Mouse (Mus musculus) lung, postnatal 0 days (tissue): Measurements from ENCODE around the gene Nab1. TPM values are rescaled to one million over a fixed set of nuclear protein-coding genes. Genes with fewer than 3 reads are reported as not detected.
"Not testable (repeated sequence)": the region's sequence is repeated elsewhere in the genome, so short reads cannot be mapped to it uniquely, and the experiment has no call there.

ENCODE experiments used
- ATAC-seq: fragments of 200-750 bp; cut with Nextera tagmentation; 2 replicates; pipeline ENCODE4 v1.8.0; 2017; ENCODE audit warnings: moderate library complexity
- DNase-seq: peaks from one replicate; pipeline ENCODE4 v3.0.0-alpha.2; 2016; ENCODE audit warnings: low spot score
- H3K27ac ChIP-seq: fragments of 300-500 bp; sonication (generic); 2 replicates; pipeline ENCODE4 v1.5.1; 2014; ENCODE audit warnings: antibody characterized with exemption, mild to moderate bottlenecking, low read length, mixed read lengths
- H3K27me3 ChIP-seq: fragments of 300-500 bp; sonication (generic); replicated peaks from 2 replicates; pipeline ENCODE4 v1.6.1; 2014; ENCODE audit warnings: low read length, mixed read lengths; ENCODE audit not compliant: insufficient read depth
- H3K36me3 ChIP-seq: fragments of 300-500 bp; sonication (generic); 2 replicates; pipeline ENCODE4 v1.6.1; 2014; ENCODE audit warnings: low read length, mixed read lengths; ENCODE audit not compliant: insufficient read depth
- H3K4me1 ChIP-seq: fragments of 300-500 bp; sonication (generic); 2 replicates; pipeline ENCODE4 v1.6.1; 2014; ENCODE audit warnings: antibody characterized with exemption, low read depth, low read length, mixed read lengths; ENCODE audit not compliant: insufficient read depth
- H3K4me2 ChIP-seq: fragments of 300-500 bp; sonication (generic); replicated peaks from 2 replicates; pipeline ENCODE4 v1.6.1; 2014; ENCODE audit warnings: low read depth, mild to moderate bottlenecking, low read length, moderate library complexity, mixed read lengths
- H3K4me3 ChIP-seq: fragments of 300-500 bp; sonication (generic); 2 replicates; pipeline ENCODE4 v1.5.1; 2014; ENCODE audit warnings: low read depth, low read length
- H3K9ac ChIP-seq: fragments of 300-500 bp; sonication (generic); replicated peaks from 2 replicates; pipeline ENCODE4 v1.6.1; 2014; ENCODE audit warnings: low read depth, mild to moderate bottlenecking
- H3K9me3 ChIP-seq: fragments of 300-500 bp; sonication (generic); 2 replicates; pipeline ENCODE4 v1.6.1; 2016; ENCODE audit warnings: low read length, mixed read lengths
- CTCF ChIP-seq: IDR thresholded peaks from 2 replicates; pipeline ENCODE4 v1.5.1; 2016; ENCODE audit warnings: antibody characterized with exemption, mild to moderate bottlenecking
- EP300 ChIP-seq: IDR thresholded peaks from 2 replicates; pipeline ENCODE4 v1.6.1; 2016; ENCODE audit warnings: antibody characterized with exemption, mild to moderate bottlenecking, control low read depth
- WGBS: fragments of 180-500 bp; shearing (Covaris S2); extraction: QIAGEN DNeasy Blood & Tissue Kit; methylation state at CpG from one replicate; pipeline ENCODE4 v1.1.7; 2014; 5-methylcytosine and 5-hydroxymethylcytosine counted together
- polyA plus RNA-seq: library from polyadenylated mRNA; unstranded; fragments of >200 nt; fragmentation: Nextera tagmentation; extraction: Ambion mirVana; gene quantifications from 2 replicates; pipeline ENCODE4 v1.2.1, GENCODE M21; 2015

Gene Nab1
- 16.8 and 22.7 TPM in 2 replicates for polyA plus RNA-seq

- Histone ChIP-seq H3K9me3 (no peaks in the 10 kb centered on the region), H3K9ac (peak within 1 kb of the TSS; percentile 84), H3K36me3 (no peaks in the 10 kb centered on the region), H3K27ac (peak within 1 kb of the TSS; percentile 96), H3K4me2 (peak within 1 kb of the TSS; percentile 78), H3K4me3 (peak within 1 kb of the TSS; percentile 95), H3K4me1 (no peaks in the 10 kb centered on the region; the same call in 1 of the 2 replicates), H3K27me3 (no peaks in the 10 kb centered on the region)
- DNase-seq (peak; percentile 86), ATAC-seq (peak; percentile 92)
- TF ChIP-seq CTCF (no peak), EP300 (no peak)
- 0% methylated on average over 4 of the region's 80 CpGs for WGBS
Observed at GRCm38 (mm10) chr1:52500314-52500981, at the start of gene Nab1. Gene Nab1 (minus strand): TSS chr1:52500679.

DNA sequence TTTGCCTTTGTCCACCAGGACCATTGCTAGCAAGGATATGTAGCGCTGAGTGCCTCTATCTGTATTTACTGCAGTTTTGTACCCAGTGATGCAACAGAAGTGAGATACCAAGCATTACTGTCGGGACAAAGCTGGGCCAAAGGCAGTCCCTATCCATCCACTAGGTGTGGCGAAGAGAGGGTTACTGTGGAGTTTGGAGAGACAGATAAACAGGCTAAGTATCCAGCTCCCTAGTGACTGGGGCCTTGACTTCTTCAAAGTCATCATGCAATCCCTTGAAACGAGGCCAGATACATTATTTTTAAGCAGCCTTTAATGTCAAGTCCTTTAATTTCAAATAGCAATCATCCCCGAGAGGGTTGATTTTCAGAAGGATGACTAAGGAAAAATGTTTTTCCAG lies 47.0 kb upstream of the Nab1 start:
- Histone ChIP-seq H3K9me3 (no peaks in the 10 kb centered on the region), H3K27me3 (no peaks in the 10 kb centered on the region), H3K4me2 (no peak overlapping the region), H3K36me3 (no peaks in the 10 kb centered on the region), H3K27ac (no peak overlapping the region), H3K9ac (no peak overlapping the region), H3K4me1 (no peaks in the 10 kb centered on the region), H3K4me3 (no peak overlapping the region)
- no peak for ATAC-seq
- no peak for DNase-seq
- 76% methylated on average over 5 of the region's 5 CpGs for WGBS
- no peak for TF ChIP-seq CTCF
- no peak for TF ChIP-seq EP300

DNA sequence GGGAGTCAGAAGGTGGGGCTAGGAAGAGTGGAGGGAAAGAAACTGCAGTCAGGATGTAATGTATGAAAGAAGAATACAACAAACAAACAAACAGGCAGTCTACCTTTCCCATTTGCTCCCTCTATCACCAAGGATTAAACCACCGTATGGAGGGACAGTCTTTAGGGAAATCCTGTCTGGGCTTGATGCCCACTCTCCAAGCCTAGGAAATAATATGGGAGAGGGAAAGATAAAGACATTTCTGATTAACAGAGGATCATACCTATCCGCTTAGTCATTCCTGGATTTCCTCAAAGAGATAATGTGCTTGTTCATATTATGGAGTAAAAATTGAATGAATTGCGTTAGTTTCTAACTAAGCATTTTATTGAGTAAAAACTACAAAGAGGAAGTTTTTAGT lies 46.3 kb upstream of the Nab1 start:
- no peaks in the 10 kb centered on the region for H3K27me3 ChIP-seq
- no peak for TF ChIP-seq CTCF
- no peak for TF ChIP-seq EP300
- ATAC-seq (no peak), DNase-seq (no peak)
- H3K27ac ChIP-seq = no peak overlapping the region
- WGBS = 76% methylated on average over 3 of the region's 3 CpGs
- no peaks in the 10 kb centered on the region for H3K4me1 ChIP-seq
- H3K9ac ChIP-seq = no peak overlapping the region
- H3K36me3 ChIP-seq = no peaks in the 10 kb centered on the region
- no peaks in the 10 kb centered on the region for H3K9me3 ChIP-seq
- no peak overlapping the region for H3K4me3 ChIP-seq
- H3K4me2 ChIP-seq = no peak overlapping the region

DNA sequence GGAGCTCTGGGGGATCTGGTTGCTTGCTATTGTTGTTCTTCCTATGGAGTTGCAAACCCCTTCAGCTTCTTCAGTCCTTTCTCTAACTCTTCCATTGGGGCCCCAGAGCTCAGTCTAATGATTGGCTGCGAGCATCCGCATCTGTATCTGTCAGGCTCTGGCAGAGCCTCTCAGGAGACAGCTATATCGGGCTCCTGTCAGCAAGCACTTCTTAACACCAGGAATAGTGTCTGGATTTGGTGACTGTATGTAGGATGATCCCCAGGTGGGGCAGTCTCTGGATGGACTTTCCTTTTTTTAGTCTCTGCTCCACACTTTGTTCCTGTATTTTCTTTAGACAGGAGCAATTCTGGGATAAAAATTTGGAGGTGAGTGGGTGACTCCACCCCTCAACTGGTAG lies 39.6 kb upstream of the Nab1 start:
- H3K4me3 ChIP-seq, H3K9me3 ChIP-seq, H3K36me3 ChIP-seq, H3K4me2 ChIP-seq, DNase-seq, H3K27me3 ChIP-seq, H3K4me1 ChIP-seq, ATAC-seq, H3K27ac ChIP-seq, H3K9ac ChIP-seq: not testable (repeated sequence)
- 81% methylated on average over 3 of the region's 3 CpGs for WGBS

DNA sequence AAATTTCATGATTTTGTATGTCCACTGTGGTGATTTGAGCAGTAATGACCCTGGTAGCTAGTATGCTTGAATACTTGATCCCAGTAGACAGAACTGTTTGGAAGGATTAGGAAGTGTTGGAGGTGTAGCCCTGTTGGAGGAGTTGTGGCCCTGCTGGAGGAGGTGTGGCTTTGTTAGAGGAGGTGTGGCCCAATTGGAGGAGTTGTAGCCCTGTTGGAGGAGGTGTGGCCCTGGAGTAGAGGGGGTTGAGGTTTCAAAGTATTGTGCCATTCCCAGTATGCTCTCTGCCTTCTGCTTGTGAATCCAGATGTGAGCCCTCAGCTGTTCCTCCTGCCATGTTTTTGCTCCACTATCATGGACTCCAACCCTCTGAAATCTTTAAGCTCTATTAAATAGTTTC lies 29.5 kb upstream of the Nab1 start:
- Histone ChIP-seq H3K4me3 (no peak overlapping the region), H3K4me2 (no peak overlapping the region), H3K27me3 (no peaks in the 10 kb centered on the region), H3K4me1 (no peaks in the 10 kb centered on the region), H3K36me3 (no peaks in the 10 kb centered on the region), H3K9me3 (no peaks in the 10 kb centered on the region), H3K9ac (no peak overlapping the region), H3K27ac (no peak overlapping the region)
- TF ChIP-seq EP300 (no peak), CTCF (no peak)
- no peak for ATAC-seq
- DNase-seq = no peak

- 44% methylated on average over 2 of the region's 2 CpGs for WGBS
- DNase-seq (no peak), ATAC-seq (no peak)
- TF ChIP-seq CTCF = no peak
- no peak for TF ChIP-seq EP300
- Histone ChIP-seq H3K4me3 (no peak overlapping the region), H3K27me3 (no peaks in the 10 kb centered on the region), H3K27ac (no peak overlapping the region), H3K9ac (no peak overlapping the region), H3K9me3 (no peaks in the 10 kb centered on the region), H3K36me3 (no peaks in the 10 kb centered on the region), H3K4me1 (no peaks in the 10 kb centered on the region), H3K4me2 (no peak overlapping the region)
Observed at GRCm38 (mm10) chr1:52527656-52528055, 27.2 kb upstream of the Nab1 start.

GRCm38 (mm10) chr1:52527252-52527651 lies 26.8 kb upstream of the Nab1 start:
- Histone ChIP-seq H3K36me3 (no peaks in the 10 kb centered on the region), H3K9ac (no peak overlapping the region), H3K27me3 (no peaks in the 10 kb centered on the region), H3K4me2 (no peak overlapping the region), H3K4me3 (no peak overlapping the region), H3K9me3 (no peaks in the 10 kb centered on the region), H3K27ac (no peak overlapping the region), H3K4me1 (no peaks in the 10 kb centered on the region)
- DNase-seq = no peak
- WGBS = 56% methylated on average over 2 of the region's 2 CpGs
- TF ChIP-seq CTCF (no peak), EP300 (no peak)
- no peak for ATAC-seq
